Mouse (Mus musculus) midbrain, embryonic 11.5 days (tissue): Measurements from ENCODE around the gene Gpr89. TPM values are rescaled to one million over a fixed set of nuclear protein-coding genes. Genes with fewer than 3 reads are reported as not detected.

ENCODE experiments used
- ATAC-seq: fragments of 200-750 bp; cut with Nextera tagmentation; 2 replicates; pipeline ENCODE4 v1.8.0; 2017; ENCODE audit warnings: moderate TSS enrichment, moderate library complexity; ENCODE audit not compliant: low FRiP score
- DNase-seq: peaks from one replicate; pipeline ENCODE4 v3.0.0; 2015; ENCODE audit warnings: low spot score; ENCODE audit errors: missing footprints
- H3K27ac ChIP-seq: fragments of 300-500 bp; sonication (generic); 2 replicates; pipeline ENCODE4 v1.5.1; 2014; ENCODE audit warnings: low read depth, low read length
- H3K27me3 ChIP-seq: fragments of 300-500 bp; sonication (generic); 2 replicates; pipeline ENCODE4 v1.6.1; 2014; ENCODE audit warnings: mild to moderate bottlenecking, low read length, moderate library complexity, mixed read lengths; ENCODE audit not compliant: control insufficient read depth, insufficient read depth
- H3K36me3 ChIP-seq: fragments of 300-500 bp; sonication (generic); 2 replicates; pipeline ENCODE4 v1.6.1; 2014; ENCODE audit warnings: mild to moderate bottlenecking, low read length, moderate library complexity, mixed read lengths; ENCODE audit not compliant: control insufficient read depth, insufficient read depth
- H3K4me1 ChIP-seq: fragments of 300-500 bp; sonication (generic); 2 replicates; pipeline ENCODE4 v1.6.1; 2014; ENCODE audit warnings: low read length; ENCODE audit not compliant: control insufficient read depth, insufficient read depth
- H3K4me2 ChIP-seq: fragments of 300-500 bp; sonication (generic); 2 replicates; pipeline ENCODE4 v1.6.1; 2014; ENCODE audit warnings: mild to moderate bottlenecking, moderate library complexity
- H3K4me3 ChIP-seq: fragments of 300-500 bp; sonication (generic); 2 replicates; pipeline ENCODE4 v1.5.1; 2014; ENCODE audit warnings: low read depth, low read length
- H3K9ac ChIP-seq: fragments of 300-500 bp; sonication (generic); 2 replicates; pipeline ENCODE4 v1.6.1; 2014; ENCODE audit warnings: low read length
- H3K9me3 ChIP-seq: fragments of 300-500 bp; sonication (generic); 2 replicates; pipeline ENCODE4 v1.6.1; 2016; ENCODE audit warnings: low read length; ENCODE audit not compliant: control insufficient read depth
- WGBS: fragments of 180-500 bp; shearing (Covaris S2); extraction: QIAGEN DNeasy Blood & Tissue Kit; methylation state at CpG from one replicate; pipeline ENCODE4 v1.1.7; 2014; 5-methylcytosine and 5-hydroxymethylcytosine counted together
- polyA plus RNA-seq: library from polyadenylated mRNA; unstranded; fragments of >200 nt; fragmentation: Nextera tagmentation; extraction: Ambion mirVana; gene quantifications from 2 replicates; pipeline ENCODE4 v1.2.1, GENCODE M21; 2014

Gpr89 gene
- polyA plus RNA-seq, 1 experiment from 2014 or later = 40.3 TPM

DNA sequence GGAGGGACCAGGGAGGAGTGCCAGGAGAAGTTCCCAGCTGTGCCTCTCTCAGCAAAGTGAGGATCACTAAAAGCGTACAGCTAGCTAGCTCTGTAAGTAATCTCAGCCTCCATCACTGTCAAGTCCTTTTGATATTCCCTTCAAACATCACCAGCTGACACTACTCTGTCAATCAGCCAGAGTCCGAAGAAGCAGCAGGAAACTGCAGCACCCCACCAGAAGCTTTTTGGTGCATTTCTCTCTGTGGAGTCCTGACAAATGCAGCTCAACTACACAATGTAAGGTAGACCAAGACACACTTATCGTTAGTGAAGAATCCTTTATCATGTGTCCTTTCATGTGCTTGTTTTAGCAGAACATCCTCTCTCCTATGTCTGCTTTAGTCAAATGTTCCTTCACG is 83.6 kb downstream of the Gpr89 start:
- Histone ChIP-seq H3K4me2 (no peak overlapping the region), H3K9ac (no peak overlapping the region), H3K4me3 (no peak overlapping the region), H3K4me1 (no peaks in the 10 kb centered on the region), H3K27ac (no peak overlapping the region), H3K9me3 (no peaks in the 10 kb centered on the region), H3K27me3 (no peaks in the 10 kb centered on the region), H3K36me3 (no peaks in the 10 kb centered on the region)
- no peak for ATAC-seq
- WGBS = 89% methylated on average over 4 of the region's 4 CpGs
- no peak for DNase-seq

DNA sequence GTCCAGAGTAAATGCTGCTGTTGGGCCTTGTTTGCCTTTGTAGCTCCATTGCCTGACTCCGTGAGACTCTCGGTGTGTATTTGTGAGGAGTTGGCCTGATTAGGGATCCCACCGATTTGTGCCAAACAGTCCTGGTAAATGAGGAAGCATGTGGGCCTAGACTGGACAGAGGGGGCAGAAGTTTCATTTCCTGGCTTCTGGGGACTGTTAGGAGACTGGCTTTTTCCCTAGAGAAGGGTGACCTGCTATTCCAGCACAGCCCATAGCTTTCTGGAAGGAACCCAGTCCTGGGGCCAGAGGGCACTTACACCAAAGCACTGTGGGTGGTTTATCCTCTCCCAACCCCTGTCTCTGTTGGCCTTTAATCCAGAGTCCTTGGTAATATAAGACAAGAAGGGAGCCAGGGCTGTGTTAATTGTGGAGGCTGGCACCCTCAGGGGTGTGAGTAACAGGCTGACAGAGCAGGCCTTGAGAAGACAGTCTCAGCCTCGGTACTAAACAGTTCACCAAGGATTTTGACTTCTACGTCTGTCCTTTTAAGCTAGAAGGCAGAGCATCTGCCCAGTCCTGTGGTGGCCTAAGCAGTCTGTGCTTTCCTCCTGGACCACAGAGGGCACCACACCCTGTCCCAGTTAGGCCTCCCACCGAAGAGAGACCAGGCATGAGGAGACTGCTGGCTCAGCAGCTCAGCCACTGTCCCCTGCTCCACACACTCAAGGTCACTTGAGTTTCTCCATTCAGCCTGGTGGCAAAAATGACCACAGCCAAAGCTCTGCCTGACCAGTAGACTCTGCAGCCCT is 84.8 kb downstream of the Gpr89 start:
- Histone ChIP-seq H3K4me2 (no peak overlapping the region), H3K4me3 (no peak overlapping the region), H3K9me3 (no peaks in the 10 kb centered on the region), H3K27me3 (no peaks in the 10 kb centered on the region), H3K27ac (no peak overlapping the region), H3K4me1 (no peaks in the 10 kb centered on the region), H3K36me3 (no peaks in the 10 kb centered on the region), H3K9ac (no peak overlapping the region)
- 82% methylated on average over 6 of the region's 6 CpGs for WGBS
- DNase-seq (no peak), ATAC-seq (no peak)

Other genes starting within 250 kb of the Gpr89 start
- gene Ankrd35, start 235.2 kb downstream of the Gpr89 start, polyA plus RNA-seq = 0.10 and 0.19 TPM in 2 replicates
- gene Pias3, start 209.0 kb downstream of the Gpr89 start, polyA plus RNA-seq = 26.8 and 29.2 TPM in 2 replicates
- gene Nudt17, start 196.8 kb downstream of the Gpr89 start, polyA plus RNA-seq = 14.4 and 16.3 TPM in 2 replicates
- 35.7 and 41.6 TPM in 2 replicates for gene Polr3c, start 177.7 kb downstream of the Gpr89 start, polyA plus RNA-seq
- gene Rnf115, start 177.7 kb downstream of the Gpr89 start, polyA plus RNA-seq = 90.3 and 98.8 TPM in 2 replicates
- 0.38 and 0.50 TPM in 2 replicates for gene Pdzk1, start 76.1 kb downstream of the Gpr89 start, polyA plus RNA-seq
- 0.12 TPM in 1 of 2 replicates, not detected in the other for gene Cd160, start 76.0 kb downstream of the Gpr89 start, polyA plus RNA-seq
- gene Gja5, start 653 bp downstream of the Gpr89 start, polyA plus RNA-seq = 3.1 and 3.8 TPM in 2 replicates
- not detected in 2 replicates for gene Gja8, start 20.7 kb upstream of the Gpr89 start, polyA plus RNA-seq